Mouse (Mus musculus) cerebellum, adult (tissue): ENCODE measurements at regions not wholly inside any gene's neighbourhood (a gene's known extent, or its start where the extent isn't known, plus 50 kb on each side); places are given as distances from the start of the nearest gene placed in this dataset.

ENCODE experiments used
- ATAC-seq: cut with Nextera tagmentation; 2 replicates; pipeline ENCODE4 v1.9.2; 2017; ENCODE audit warnings: mild to moderate bottlenecking, moderate library complexity, mixed read lengths; ENCODE audit not compliant: insufficient number of reproducible peaks, low FRiP score, low TSS enrichment

GRCm38 (mm10) chr9:115658477-115658876, 250.8 kb upstream of the Gadl1 start:
- ATAC-seq, result no peak

- ATAC-seq, result no peak
Observed at GRCm38 (mm10) chr9:115660371-115660770, 248.9 kb upstream of the Gadl1 start.

DNA sequence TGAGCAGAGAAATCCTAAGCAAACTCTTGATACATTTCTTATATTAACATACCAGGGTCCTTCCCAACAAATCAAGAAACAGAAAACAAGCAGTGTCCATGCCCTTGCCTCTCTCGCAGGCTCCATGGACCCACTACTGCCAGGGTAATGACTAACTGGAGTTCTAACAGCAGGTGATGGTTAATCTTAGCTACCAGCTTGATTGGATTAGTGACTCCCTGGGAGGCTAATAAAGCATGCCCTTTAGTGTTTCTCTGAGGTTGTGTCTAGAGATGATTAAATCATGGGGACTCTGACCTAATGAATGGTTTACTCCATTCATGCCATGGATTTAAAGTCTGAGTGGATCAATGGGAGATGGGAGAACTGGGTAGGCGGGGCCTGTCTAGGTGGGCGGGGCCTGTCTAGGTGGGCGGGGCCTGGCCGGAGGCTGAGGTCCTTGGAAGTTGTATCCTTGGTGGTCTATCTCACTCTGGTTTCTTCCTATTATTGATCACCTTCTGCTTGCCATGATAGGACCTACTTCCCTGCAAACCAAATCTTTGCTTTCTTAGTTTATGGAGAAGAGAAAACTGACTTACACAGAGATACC, 247.3 kb upstream of the Gadl1 start:
- no peak for ATAC-seq

GRCm38 (mm10) chr9:115665337-115666004, 243.8 kb upstream of the Gadl1 start:
- no peak for ATAC-seq

GRCm38 (mm10) chr9:115666530-115666929, 242.7 kb upstream of the Gadl1 start:
- ATAC-seq, result no peak

GRCm38 (mm10) chr9:115680703-115681576, 228.3 kb upstream of the Gadl1 start:
- ATAC-seq, result no peak

DNA sequence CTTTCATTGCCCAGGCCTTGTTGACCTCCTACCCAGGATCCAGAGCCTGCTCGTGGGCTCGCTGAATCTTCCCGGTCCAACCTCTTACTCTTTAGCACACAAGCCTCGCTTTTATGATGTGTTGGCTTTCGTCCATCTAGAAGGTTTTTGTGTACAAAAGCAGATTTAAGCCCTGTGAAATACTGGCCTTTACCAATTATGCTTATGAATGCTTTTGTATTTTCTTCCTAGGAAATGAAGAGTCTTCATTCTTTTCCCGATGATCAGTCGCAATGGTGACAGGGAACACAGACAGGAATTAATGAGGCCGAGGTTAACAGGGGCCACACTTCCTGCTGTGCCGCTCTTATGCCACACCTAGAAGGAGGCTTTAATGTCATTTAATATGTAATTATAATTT, 227.4 kb upstream of the Gadl1 start:
- ATAC-seq, result no peak

DNA sequence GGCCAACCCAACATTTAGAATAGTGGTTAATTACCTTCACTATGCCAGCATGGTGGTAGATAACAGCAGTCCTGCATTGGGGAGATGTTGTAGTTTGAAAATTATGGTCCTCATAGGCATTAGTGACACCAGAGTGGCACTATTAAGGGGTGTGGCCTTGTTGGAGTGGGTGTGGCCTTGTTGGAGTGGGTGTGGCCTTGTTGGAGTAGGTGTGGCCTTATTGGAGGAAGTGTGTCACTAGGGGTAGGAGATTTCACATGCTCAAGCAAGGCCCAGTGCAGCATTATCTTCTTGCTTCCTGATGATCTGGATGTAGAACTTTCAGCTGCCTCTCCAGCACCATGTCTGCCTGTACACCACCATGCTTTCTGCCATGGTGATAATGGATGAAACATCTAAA, 225.3 kb upstream of the Gadl1 start:
- no peak for ATAC-seq

DNA sequence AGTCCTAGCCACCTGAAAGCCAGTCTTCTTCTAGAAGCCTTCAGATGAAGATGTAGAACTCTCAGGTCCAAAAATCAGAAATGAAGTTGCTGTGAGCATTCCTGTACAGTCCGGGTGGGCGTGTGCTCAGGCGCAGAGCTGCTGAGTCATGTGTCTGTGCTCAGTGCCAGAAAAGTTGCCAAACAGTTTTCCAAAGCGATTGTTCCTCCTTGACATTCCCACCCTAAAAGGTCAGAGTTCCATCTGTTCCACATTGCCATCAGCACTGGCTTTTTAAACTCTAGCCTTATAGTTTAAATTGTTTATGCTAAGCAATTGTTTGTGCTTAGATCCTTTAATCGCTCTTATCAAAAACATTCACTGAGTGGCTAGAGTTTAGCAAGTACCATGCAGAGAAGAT, 222.7 kb upstream of the Gadl1 start:
- no peak for ATAC-seq

DNA sequence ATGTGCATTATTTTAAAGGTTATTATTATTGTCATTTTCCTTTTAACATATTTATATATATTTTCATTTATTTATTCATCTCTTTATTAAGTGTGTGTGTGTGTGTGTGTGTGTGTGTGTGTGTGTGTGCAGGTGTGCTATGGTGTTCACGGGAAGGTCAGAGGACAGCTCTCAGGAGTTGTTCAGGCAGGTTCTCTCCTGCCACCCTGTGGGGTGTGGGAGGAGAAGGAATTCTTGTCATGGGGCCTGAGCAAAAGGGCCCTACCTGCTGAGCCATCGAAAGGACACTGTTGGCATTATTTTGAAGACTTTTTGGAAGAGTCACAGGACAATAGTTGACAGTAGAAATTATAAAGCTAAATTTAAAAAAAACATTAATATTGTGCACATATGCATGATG, 216.4 kb upstream of the Gadl1 start:
- no peak for ATAC-seq

DNA sequence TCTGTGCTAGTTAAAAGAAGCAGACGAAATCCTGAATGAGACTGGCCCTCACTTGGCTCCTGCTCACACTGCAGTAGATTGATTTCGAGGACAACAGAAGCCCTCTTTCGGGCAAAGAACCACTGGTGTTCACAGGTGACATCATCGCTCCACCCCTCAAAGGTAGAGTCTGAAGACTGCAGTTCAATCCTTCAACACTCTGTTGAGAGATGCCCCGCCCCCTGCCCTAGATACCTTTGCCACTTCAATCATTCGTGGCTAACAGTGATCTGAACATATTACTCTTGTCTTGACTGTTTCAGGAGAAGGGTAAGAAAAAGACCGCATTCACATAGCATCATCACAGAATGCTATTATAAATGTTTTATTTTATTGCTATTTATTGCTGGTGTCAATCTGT, 205.5 kb upstream of the Gadl1 start:
- no peak for ATAC-seq

GRCm38 (mm10) chr9:115704249-115704648, 205.0 kb upstream of the Gadl1 start:
- ATAC-seq, result no peak

GRCm38 (mm10) chr9:115705761-115706160, 203.5 kb upstream of the Gadl1 start:
- ATAC-seq, result no peak

- ATAC-seq, result no peak
Observed at GRCm38 (mm10) chr9:115708199-115708934, 200.9 kb upstream of the Gadl1 start.

DNA sequence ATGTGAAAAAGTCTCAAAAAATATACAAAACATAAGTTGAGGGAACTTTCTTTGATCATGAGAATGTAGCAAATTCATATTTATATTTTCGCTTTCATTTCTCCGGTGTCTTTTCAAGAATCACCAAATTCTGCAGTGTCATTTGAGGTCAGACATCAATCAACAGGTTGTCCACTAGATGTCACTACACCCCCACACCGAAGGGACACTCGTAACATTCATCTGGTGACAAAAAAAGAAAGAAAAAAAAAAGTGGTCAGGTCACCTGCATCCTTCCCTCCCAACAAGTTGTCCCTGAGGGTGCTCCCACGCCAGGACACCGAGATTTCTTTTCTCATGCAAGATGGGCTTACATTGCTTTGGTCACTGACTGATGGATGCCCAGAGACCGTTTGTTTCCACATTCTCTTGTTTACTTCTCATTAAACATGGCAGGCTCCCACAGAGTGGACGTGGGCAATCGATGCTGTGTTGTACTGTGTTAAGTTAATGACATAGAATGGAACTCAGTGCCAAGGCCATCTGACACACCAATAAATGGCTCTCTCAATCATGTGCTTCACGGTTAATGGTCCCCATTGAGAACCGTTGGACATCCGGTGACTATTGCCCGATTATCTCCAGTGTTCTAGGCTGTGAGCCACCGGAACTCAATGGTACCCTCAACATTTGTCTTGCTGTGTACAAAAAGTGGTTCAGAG, 199.1 kb upstream of the Gadl1 start:
- no peak for ATAC-seq

DNA sequence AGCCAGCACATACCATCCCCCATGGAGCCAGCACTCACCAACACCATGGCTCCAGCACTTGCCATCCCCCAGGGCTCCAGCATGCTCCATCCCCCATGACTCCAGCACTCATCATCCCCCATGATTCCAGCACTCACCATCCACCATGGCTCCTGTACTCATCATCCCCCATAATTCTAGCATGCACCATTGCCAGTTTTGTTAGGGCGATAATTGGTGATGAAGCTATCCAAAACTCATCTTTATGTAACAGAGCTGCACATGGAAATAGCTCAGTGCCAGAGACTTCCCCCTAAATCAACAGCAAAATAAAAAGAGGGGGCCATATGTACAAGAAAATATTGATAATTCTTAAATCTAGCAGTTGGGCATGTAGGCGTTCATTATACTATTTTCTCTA, 188.9 kb upstream of the Gadl1 start:
- no peak for ATAC-seq

GRCm38 (mm10) chr9:115720841-115721240, 188.4 kb upstream of the Gadl1 start:
- ATAC-seq, result no peak

- no peak for ATAC-seq
Observed at GRCm38 (mm10) chr9:115724063-115724462, 185.2 kb upstream of the Gadl1 start.

DNA sequence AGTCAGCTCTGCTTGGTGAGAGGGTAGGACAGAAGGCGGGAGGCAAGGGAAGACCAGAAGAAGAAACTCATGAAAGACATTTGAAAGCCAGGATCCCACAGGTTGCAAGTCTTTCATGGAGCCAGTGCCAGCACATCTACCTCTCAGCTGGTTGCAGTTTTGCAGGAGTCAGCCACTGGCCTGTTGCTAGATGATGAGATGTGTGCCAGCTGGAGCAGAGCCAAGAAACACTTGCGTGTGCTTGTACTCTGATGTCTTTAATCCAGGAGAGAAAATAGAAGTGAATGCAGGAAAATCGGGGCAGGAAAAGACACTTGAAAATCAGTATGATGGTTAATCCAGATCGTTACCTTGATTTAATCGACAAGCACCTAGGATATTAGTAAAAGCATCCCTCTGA, 181.9 kb upstream of the Gadl1 start:
- ATAC-seq, result no peak

DNA sequence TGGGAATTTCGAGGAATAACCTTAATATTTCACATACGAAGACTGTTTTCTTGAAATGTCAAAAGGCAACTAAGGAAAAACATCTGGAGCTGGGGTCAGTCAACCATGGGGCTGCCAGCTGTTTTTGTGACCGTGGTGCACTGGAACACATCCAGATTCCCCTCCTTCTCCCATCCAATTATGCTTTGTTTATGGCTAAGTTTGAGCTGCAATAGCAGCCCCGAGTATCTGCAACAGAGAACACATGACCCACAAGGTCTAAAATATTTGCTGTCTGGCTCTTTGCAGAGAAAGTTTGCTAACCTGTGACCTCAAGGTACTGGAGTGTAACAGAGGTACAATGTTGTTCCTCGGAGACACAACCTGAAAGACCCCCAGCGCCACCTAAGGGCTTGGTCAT, 177.7 kb upstream of the Gadl1 start:
- ATAC-seq, result no peak
